Mouse (Mus musculus) adrenal gland, adult 18-20 months (tissue): ENCODE measurements around the gene Hcn4. TPM values are rescaled to one million over a fixed set of nuclear protein-coding genes. Genes with fewer than 3 reads are reported as not detected.

Source experiments
- total RNA-seq, 2 experiments: library from RNA; stranded (reverse); gene quantifications; 1 replicate in 1 of 2; 2 replicates in 1 of 2; pipeline ENCODE4 v1.2.3; 2021

Hcn4 gene
- total RNA-seq, 2 experiments from 2014 or later = 0.53 to 0.83 TPM

Other genes with a start within 250 kb of the Hcn4 start
- gene Nptn, start 241.2 kb upstream of the Hcn4 start, total RNA-seq = 100 to 1,000 TPM; 154 to 157 TPM
- 1 to 10 TPM in 1 of 2 experiments, not detected in 1; 2.9 TPM for gene Rec114, start 79.4 kb upstream of the Hcn4 start, total RNA-seq
- 10 to 100 TPM; 44.5 to 52.7 TPM for gene Neo1, start 213.0 kb downstream of the Hcn4 start, total RNA-seq